ENCODE assay signal across 1 mouse cellular context in genomic region chr10:61722215-61722614, GRCm38 (mm10).
TF ChIP-seq lines count a peak whose summit lies in the region.

No protein-coding gene starts in this region.

TF ChIP-seq in CH12.LX, 34 proteins besides CTCF, POLR2A, EP300 and RAD21:
- TF ChIP-seq MAFK (IDR thresholded peaks at IDR 0.05; ENCODE audit: insufficient replicate concordance, low read length) (no peak), IRF4 (IDR thresholded peaks at IDR 0.05; ENCODE audit: low read depth, low read length) (no peak), CHD1 (IDR thresholded peaks at IDR 0.05; ENCODE audit: low read depth, low read length) (no peak), ELF1 (IDR thresholded peaks at IDR 0.05; ENCODE audit: low read depth, low read length) (no peak), KAT2A (IDR thresholded peaks at IDR 0.05; ENCODE audit: insufficient replicate concordance, low read length) (no peak), USF2 (conservative IDR thresholded peaks at IDR 0.05; ENCODE audit: low read depth, low read length) (no peak), MYC (IDR thresholded peaks at IDR 0.05; ENCODE audit: low read depth, low read length) (no peak), NRF1 (IDR thresholded peaks at IDR 0.05; ENCODE audit: low read depth, low read length) (no peak), UBTF (IDR thresholded peaks at IDR 0.05; ENCODE audit: low read depth, low read length) (no peak), MAX (IDR thresholded peaks at IDR 0.05; ENCODE audit: low read length) (no peak), ETS1 (conservative IDR thresholded peaks at IDR 0.05; ENCODE audit: low read depth, low read length) (no peak), NELFE (IDR thresholded peaks at IDR 0.05; ENCODE audit: low read depth, low read length) (no peak), SIN3A (IDR thresholded peaks at IDR 0.05; ENCODE audit: low read length) (no peak), E2F4 (IDR thresholded peaks at IDR 0.05; ENCODE audit: insufficient replicate concordance, low read depth, low read length) (no peak), RCOR1 (conservative IDR thresholded peaks at IDR 0.05; ENCODE audit: low read depth, low read length) (no peak), ZNF384 (IDR thresholded peaks at IDR 0.05; ENCODE audit: low read depth, low read length) (no peak)
